ENCODE assay signal across 8 mouse cellular contexts in genomic region chr12:16509122-16509752, GRCm38 (mm10).
A peak's percentile ranks its signal among the peaks of the same experiment; 100 is the strongest.
DNase-seq lines count a peak whose midpoint lies in the region; ATAC-seq and TF ChIP-seq lines count a peak whose summit lies in the region.

No protein-coding gene starts in this region.

- H3K27me3 ChIP-seq in forebrain, embryonic 11.5 days (ENCODE audit: control insufficient read depth, insufficient read depth, low read length): no peaks in the 10 kb centered on the region
- no peaks in the 10 kb centered on the region for H3K27me3 ChIP-seq in heart, embryonic 15.5 days
- H3K27me3 ChIP-seq in lung, embryonic 15.5 days: no peaks in the 10 kb centered on the region

- peak; percentile 96 for TF ChIP-seq CTCF in bone marrow macrophage, adult 2 months (IDR thresholded peaks at IDR 0.05; ENCODE audit: low read depth, low read length)

- H3K4me3 ChIP-seq in bone marrow macrophage, adult 2 months (ENCODE audit: insufficient read depth, low read length): no peak overlapping the region; the same call in 1 of the 2 replicates
- no peak overlapping the region for H3K4me3 ChIP-seq in forebrain, embryonic 11.5 days (ENCODE audit: low read depth, low read length)
- H3K4me3 ChIP-seq in heart, embryonic 15.5 days: no peak overlapping the region
- H3K4me3 ChIP-seq in lung, embryonic 15.5 days: no peak overlapping the region

- ATAC-seq in forebrain, embryonic 11.5 days (replicated peaks; ENCODE audit: low FRiP score): peak; percentile 75
- ATAC-seq in heart, embryonic 15.5 days (replicated peaks; ENCODE audit: insufficient number of reproducible peaks, insufficient read depth, low FRiP score, low read depth): 0 out of 2 replicates have a peak, but pooled peaks have one; percentile 52
- ATAC-seq in lung, embryonic 15.5 days (ENCODE audit: borderline replicate concordance, extremely low read depth, low FRiP score, low TSS enrichment): no peak; the same call in 1 of the 2 replicates

- 12% methylated on average over 13 of the region's 13 CpGs for WGBS in forebrain, embryonic 11.5 days
- 19% methylated on average over 13 of the region's 13 CpGs for WGBS in heart, embryonic 15.5 days
- 17% methylated on average over 13 of the region's 13 CpGs for WGBS in lung, embryonic 15.5 days

- no peaks in the 10 kb centered on the region for H3K36me3 ChIP-seq in forebrain, embryonic 11.5 days (ENCODE audit: control insufficient read depth, insufficient read depth, low read length)
- H3K36me3 ChIP-seq in heart, embryonic 15.5 days: no peaks in the 10 kb centered on the region
- H3K36me3 ChIP-seq in lung, embryonic 15.5 days: no peaks in the 10 kb centered on the region

- 0 out of 2 replicates have a peak, but pooled peaks cover 4% of the 10 kb centered on the region for H3K4me1 ChIP-seq in bone marrow macrophage, adult 2 months (ENCODE audit: control insufficient read depth, insufficient read depth, low read length)
- H3K4me1 ChIP-seq in forebrain, embryonic 11.5 days (replicated peaks; ENCODE audit: control insufficient read depth, insufficient read depth, low read length): no peaks in the 10 kb centered on the region
- peaks cover 3% of the 10 kb centered on the region for H3K4me1 ChIP-seq in heart, embryonic 15.5 days (replicated peaks)
- H3K4me1 ChIP-seq in lung, embryonic 15.5 days: 0 out of 2 replicates have a peak, but pooled peaks cover 8% of the 10 kb centered on the region

- no peaks in the 10 kb centered on the region; the same call in 1 of the 2 replicates for H3K9me3 ChIP-seq in forebrain, embryonic 11.5 days (ENCODE audit: control insufficient read depth, low read length)
- H3K9me3 ChIP-seq in heart, embryonic 15.5 days (replicated peaks): no peaks in the 10 kb centered on the region
- H3K9me3 ChIP-seq in lung, embryonic 15.5 days: no peaks in the 10 kb centered on the region

- peak; percentile 72 to 83 for DNase-seq in CD8-positive naive resting alpha-beta T cell, adult 2 months (ENCODE audit: low read depth in 2 of 2, low spot score in 2 of 2)
- peak; percentile 83 for DNase-seq in forebrain, embryonic 11.5 days (ENCODE audit: low spot score)
- DNase-seq in kidney, postnatal 14 days: peak; percentile 68
- DNase-seq in ovary, adult 18-20 months (ENCODE audit: low spot score): peak; percentile 58
- peak; percentile 78 to 88 for DNase-seq in thymus, postnatal 10 days (ENCODE audit: low spot score in 2 of 2)

- TF ChIP-seq POLR2A in bone marrow macrophage, adult 2 months (IDR thresholded peaks at IDR 0.05; ENCODE audit: borderline replicate concordance, low read depth, low read length): no peak

- no peak overlapping the region for H3K27ac ChIP-seq in bone marrow macrophage, adult 2 months (ENCODE audit: insufficient read depth, low read depth, low read length)
- no peak overlapping the region for H3K27ac ChIP-seq in forebrain, embryonic 11.5 days (ENCODE audit: low read depth, low read length)
- H3K27ac ChIP-seq in heart, embryonic 15.5 days: no peak overlapping the region
- no peak overlapping the region for H3K27ac ChIP-seq in lung, embryonic 15.5 days

- peak overlapping the region; percentile 32; the same call in 1 of the 2 replicates for H3K4me2 ChIP-seq in forebrain, embryonic 11.5 days (ENCODE audit: low read depth, low read length, severe bottlenecking)
- H3K4me2 ChIP-seq in heart, embryonic 15.5 days: peak overlapping the region; percentile 42; the same call in 1 of the 2 replicates
- peak overlapping the region; percentile 38; the same call in 1 of the 2 replicates for H3K4me2 ChIP-seq in lung, embryonic 15.5 days

- H3K9ac ChIP-seq in forebrain, embryonic 11.5 days (ENCODE audit: low read length): no peak overlapping the region
- H3K9ac ChIP-seq in heart, embryonic 15.5 days: no peak overlapping the region
- H3K9ac ChIP-seq in lung, embryonic 15.5 days: no peak overlapping the region
